ENCODE assay signal across 10 mouse cellular contexts in the genomic region with DNA sequence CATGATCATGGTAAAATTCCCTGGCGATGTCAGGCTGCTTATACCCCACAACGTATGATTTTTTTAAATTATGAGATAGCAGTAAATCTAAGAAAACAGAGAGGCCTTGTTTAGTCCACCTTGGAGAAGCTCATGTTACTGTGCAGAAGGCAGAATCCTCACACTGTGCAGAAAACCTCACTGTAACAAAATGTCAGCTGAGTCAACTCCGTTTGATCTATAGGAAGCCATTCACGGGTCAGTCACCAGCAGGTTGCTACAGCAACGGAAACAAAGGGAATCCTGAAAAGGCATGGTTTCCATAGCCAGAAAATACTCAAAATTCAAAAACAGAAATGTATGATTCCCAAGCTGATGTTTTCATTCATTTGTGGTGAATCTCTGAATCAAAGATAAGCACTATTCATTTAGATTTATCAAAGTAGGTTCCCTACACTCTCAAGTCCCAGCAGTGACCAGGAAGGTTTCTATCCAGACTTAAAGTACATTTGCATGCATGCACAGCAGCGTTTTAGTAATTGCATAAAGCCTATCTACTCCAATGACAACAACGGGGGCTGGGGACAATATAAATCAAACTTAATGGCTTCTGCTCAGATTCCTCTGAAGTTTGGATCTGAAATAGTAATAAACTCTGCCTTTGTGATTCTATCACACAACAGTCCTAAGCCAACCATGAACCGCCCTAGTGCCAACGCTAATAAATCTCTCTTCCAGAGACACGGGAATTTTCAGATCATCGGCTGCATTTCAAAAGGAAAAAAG. TPM values are rescaled to one million over a fixed set of nuclear protein-coding genes. Genes with fewer than 3 reads are reported as not detected.
DNase-seq lines count a peak whose midpoint lies in the region; ATAC-seq and TF ChIP-seq lines count a peak whose summit lies in the region.
"Had no signal": no experiment of that assay in that cellular context is flagged by ENCODE, and none has a peak within 500 bp of the region (broad histone marks: within the 10 kb centered on the region; RNA-seq: fewer than 3 reads in every experiment).

No protein-coding gene starts in this region.

- H3K27me3 ChIP-seq in forebrain, embryonic 12.5 days, result no peaks in the 10 kb centered on the region
- no peaks in the 10 kb centered on the region for H3K27me3 ChIP-seq in forebrain, embryonic 10.5 days (ENCODE audit: poor library complexity, severe bottlenecking)
- no peaks in the 10 kb centered on the region for H3K27me3 ChIP-seq in hindbrain, embryonic 15.5 days
- H3K27me3 ChIP-seq in midbrain, postnatal 0 days (ENCODE audit: insufficient read depth, low read length), result no peaks in the 10 kb centered on the region

- peaks cover 12% of the 10 kb centered on the region for H3K4me1 ChIP-seq in forebrain, embryonic 12.5 days
- H3K4me1 ChIP-seq in forebrain, embryonic 10.5 days, result peaks cover 15% of the 10 kb centered on the region
- H3K4me1 ChIP-seq in hindbrain, embryonic 15.5 days (replicated peaks), result peaks cover 15% of the 10 kb centered on the region
- peaks cover 2% of the 10 kb centered on the region; the same call in 1 of the 2 replicates for H3K4me1 ChIP-seq in midbrain, postnatal 0 days (ENCODE audit: insufficient read depth, low read length)

- H3K27ac ChIP-seq in forebrain, embryonic 12.5 days, result no peak overlapping the region
- no peak overlapping the region for H3K27ac ChIP-seq in forebrain, embryonic 10.5 days
- H3K27ac ChIP-seq in hindbrain, embryonic 15.5 days (replicated peaks), result no peak overlapping the region
- no peak overlapping the region; the same call in 1 of the 2 replicates for H3K27ac ChIP-seq in midbrain, postnatal 0 days (ENCODE audit: low read depth, low read length)

- no peaks in the 10 kb centered on the region for H3K9me3 ChIP-seq in forebrain, embryonic 12.5 days
- no peaks in the 10 kb centered on the region for H3K9me3 ChIP-seq in forebrain, embryonic 10.5 days
- no peaks in the 10 kb centered on the region for H3K9me3 ChIP-seq in hindbrain, embryonic 15.5 days
- H3K9me3 ChIP-seq in midbrain, postnatal 0 days (ENCODE audit: low read length), result no peaks in the 10 kb centered on the region

- ATAC-seq in forebrain, embryonic 12.5 days (ENCODE audit: low FRiP score), result peak; percentile 71; the same call in 1 of the 2 replicates
- ATAC-seq in hindbrain, embryonic 15.5 days (ENCODE audit: low FRiP score, low read depth), result peak; percentile 73; the same call in 1 of the 2 replicates
- ATAC-seq in midbrain, postnatal 0 days (ENCODE audit: low FRiP score), result peak; percentile 68; the same call in 1 of the 2 replicates

- no peak for DNase-seq in forebrain, embryonic 10.5 days (ENCODE audit: extremely low spot score, low spot score)
- DNase-seq in embryo, embryonic 10.5 days (ENCODE audit: low spot score), result peak; percentile 77
- peak; percentile 40 for DNase-seq in midbrain, postnatal 0 days (ENCODE audit: low spot score)
- DNase-seq in cerebellum, adult 9-11 months, result no peak
- DNase-seq in left cerebral cortex, postnatal 25 days (ENCODE audit: low spot score in 2 of 2), result no peak
- DNase-seq in heart, adult 9 months (ENCODE audit: low spot score in 2 of 2), result no peak
- DNase-seq: right cerebral cortex, postnatal 14 days had no signal

- TF ChIP-seq CTCF in midbrain, postnatal 0 days (IDR thresholded peaks at IDR 0.05), result no peak

- no peak overlapping the region for H3K4me3 ChIP-seq in forebrain, embryonic 12.5 days (replicated peaks)
- no peak overlapping the region for H3K4me3 ChIP-seq in forebrain, embryonic 10.5 days
- H3K4me3 ChIP-seq in hindbrain, embryonic 15.5 days, result no peak overlapping the region
- H3K4me3 ChIP-seq in midbrain, postnatal 0 days (ENCODE audit: low read depth, low read length), result no peak overlapping the region

- H3K36me3 ChIP-seq in forebrain, embryonic 12.5 days (replicated peaks), result no peaks in the 10 kb centered on the region
- no peaks in the 10 kb centered on the region for H3K36me3 ChIP-seq in forebrain, embryonic 10.5 days (replicated peaks)
- H3K36me3 ChIP-seq in hindbrain, embryonic 15.5 days, result no peaks in the 10 kb centered on the region
- H3K36me3 ChIP-seq in midbrain, postnatal 0 days (ENCODE audit: insufficient read depth, low read length), result no peaks in the 10 kb centered on the region

- intact Hi-C loops in left cerebral cortex, postnatal 25 days (cut with DNase I), result no loop called here

- H3K9ac ChIP-seq in forebrain, embryonic 12.5 days, result no peak overlapping the region
- no peak overlapping the region for H3K9ac ChIP-seq in hindbrain, embryonic 15.5 days
- H3K9ac ChIP-seq in midbrain, postnatal 0 days (replicated peaks; ENCODE audit: low read length, poor library complexity, severe bottlenecking), result no peak overlapping the region

- H3K4me2 ChIP-seq in forebrain, embryonic 12.5 days, result no peak overlapping the region
- no peak overlapping the region for H3K4me2 ChIP-seq in hindbrain, embryonic 15.5 days
- H3K4me2 ChIP-seq in midbrain, postnatal 0 days (ENCODE audit: low read depth, low read length, poor library complexity, severe bottlenecking), result no peak overlapping the region
- H3K4me2 ChIP-seq: liver, embryonic 11.5 days had no signal

- WGBS in forebrain, embryonic 12.5 days, result 59% methylated on average over 11 of the region's 11 CpGs
- whole genome bisulfite sequencing in forebrain, embryonic 10.5 days, result 77% methylated on average over 11 of the region's 11 CpGs
- 23% methylated on average over 11 of the region's 11 CpGs for WGBS in hindbrain, embryonic 15.5 days
- WGBS in midbrain, postnatal 0 days, result 36% methylated on average over 11 of the region's 11 CpGs

RNA-seq across cellular contexts. Expression of a gene that starts 28.7 kb away (rescaled TPM):
- polyA plus RNA-seq in forebrain, embryonic 12.5 days (2016; fragmentation: Nextera tagmentation; extraction: Ambion mirVana), result 13.1 and 19.4 TPM in 2 replicates
- 6.7 and 7.4 TPM in 2 replicates for polyA plus RNA-seq in forebrain, embryonic 10.5 days (2016; fragmentation: Nextera tagmentation; extraction: Ambion mirVana)
- 5.9 and 7.7 TPM in 2 replicates for polyA plus RNA-seq in hindbrain, embryonic 15.5 days (2015; fragmentation: Nextera tagmentation; extraction: Ambion mirVana)
- 19.8 and 20.4 TPM in 2 replicates for total RNA-seq in midbrain, postnatal 0 days (2014; rRNA removed)
- 5.0 and 5.9 TPM in 2 replicates for polyA plus RNA-seq in midbrain, postnatal 0 days (2015; fragmentation: Nextera tagmentation; extraction: Ambion mirVana)
- total RNA-seq in left cerebral cortex, postnatal 25 days (2021), result 1 to 10 TPM; 6.5 to 7.7 TPM

Comparison
In these comparisons a context has a peak if more than half of its experiments do, and no peak if none do; other contexts are left out.
1. DNase-seq: peak in embryo, embryonic 10.5 days (single experiment) and midbrain, postnatal 0 days (single experiment); none in forebrain, embryonic 10.5 days (single experiment), cerebellum, adult 9-11 months (single experiment), left cerebral cortex, postnatal 25 days (0 of 2) and heart, adult 9 months (0 of 2).
2. Peak in every context shown above with its lines, with median percentiles within 50 percentile points of each other: ATAC-seq.